Mouse (Mus musculus): Measurements from ENCODE around the gene Cpsf3. TPM values are rescaled to one million over a fixed set of nuclear protein-coding genes. Genes with fewer than 3 reads are reported as not detected.

Gene Cpsf3
- total and polyA plus RNA-seq, 2 experiments = 16.1 to 28.7 TPM

GRCm38 (mm10) chr12:21312201-21312600 is 27.0 kb downstream of the Cpsf3 start:
- WGBS = 96% methylated on average over 5 of the region's 5 CpGs
- peaks cover 25% of the 10 kb centered on the region for H3K36me3 ChIP-seq (ENCODE audit: control insufficient read depth, insufficient read depth, low read length)
- peaks cover 1% of the 10 kb centered on the region; the same call in 1 of the 2 replicates for H3K4me1 ChIP-seq (ENCODE audit: control insufficient read depth, insufficient read depth, low read length)
- no peak for DNase-seq (ENCODE audit: extremely low read depth, low read depth, low spot score)
- H3K27ac ChIP-seq (replicated peaks; ENCODE audit: insufficient read depth, low read depth, low read length) = no peak overlapping the region
- H3K9ac ChIP-seq (ENCODE audit: low read depth, low read length) = no peak overlapping the region
- no peaks in the 10 kb centered on the region for H3K27me3 ChIP-seq (ENCODE audit: control insufficient read depth, insufficient read depth, low read length)
- TF ChIP-seq POLR2A (IDR thresholded peaks at IDR 0.05; ENCODE audit: extremely low read depth, insufficient read depth, low read length) = no peak
- no peak for TF ChIP-seq CTCF (IDR thresholded peaks at IDR 0.05; ENCODE audit: low read depth, low read length)
- no peak overlapping the region for H3K4me3 ChIP-seq (ENCODE audit: insufficient read depth, low read depth, low read length)
- no peaks in the 10 kb centered on the region for H3K79me2 ChIP-seq (ENCODE audit: control insufficient read depth, insufficient read depth, low read length)

GRCm38 (mm10) chr12:21315923-21316868 is 31.0 kb downstream of the Cpsf3 start, which contains the start of gene Iah1:
Iah1 (plus strand) TSS chr12:21316389.
- Histone ChIP-seq H3K4me1 (ENCODE audit: control insufficient read depth, insufficient read depth, low read length) (peaks cover 20% of the 10 kb centered on the region), H3K4me3 (ENCODE audit: insufficient read depth, low read depth, low read length) (peak within 1 kb of the TSS; percentile 65), H3K27ac (replicated peaks; ENCODE audit: insufficient read depth, low read depth, low read length) (peak within 1 kb of the TSS; percentile 69), H3K36me3 (ENCODE audit: control insufficient read depth, insufficient read depth, low read length) (peaks cover 15% of the 10 kb centered on the region), H3K27me3 (ENCODE audit: control insufficient read depth, insufficient read depth, low read length) (no peaks in the 10 kb centered on the region), H3K79me2 (ENCODE audit: control insufficient read depth, insufficient read depth, low read length) (no peaks in the 10 kb centered on the region), H3K9ac (ENCODE audit: low read depth, low read length) (peak within 1 kb of the TSS; percentile 81)
- DNase-seq (ENCODE audit: extremely low read depth, low read depth, low spot score) = peak; percentile 79
- 2% methylated on average over 59 of the region's 59 CpGs for WGBS
- TF ChIP-seq CTCF (IDR thresholded peaks at IDR 0.05; ENCODE audit: low read depth, low read length) (no peak), POLR2A (IDR thresholded peaks at IDR 0.05; ENCODE audit: extremely low read depth, insufficient read depth, low read length) (peak; percentile 89)

- DNase-seq (ENCODE audit: extremely low read depth, low read depth, low spot score) = peak; percentile 90
- Histone ChIP-seq H3K36me3 (ENCODE audit: control insufficient read depth, insufficient read depth, low read length) (peaks cover 13% of the 10 kb centered on the region), H3K4me1 (ENCODE audit: control insufficient read depth, insufficient read depth, low read length) (peaks cover 23% of the 10 kb centered on the region), H3K4me3 (ENCODE audit: insufficient read depth, low read depth, low read length) (peak overlapping the region; percentile 65), H3K27ac (replicated peaks; ENCODE audit: insufficient read depth, low read depth, low read length) (peak overlapping the region; percentile 69), H3K79me2 (ENCODE audit: control insufficient read depth, insufficient read depth, low read length) (no peaks in the 10 kb centered on the region), H3K27me3 (ENCODE audit: control insufficient read depth, insufficient read depth, low read length) (no peaks in the 10 kb centered on the region), H3K9ac (ENCODE audit: low read depth, low read length) (peak overlapping the region; percentile 59)
- 3% methylated on average over 7 of the region's 7 CpGs for WGBS
- TF ChIP-seq CTCF (IDR thresholded peaks at IDR 0.05; ENCODE audit: low read depth, low read length) = no peak
- TF ChIP-seq POLR2A (IDR thresholded peaks at IDR 0.05; ENCODE audit: extremely low read depth, insufficient read depth, low read length) = no peak
These were observed 31.7 kb downstream of the Cpsf3 start for GRCm38 (mm10) chr12:21316869-21317265.

GRCm38 (mm10) chr12:21318143-21318895 is 33.1 kb downstream of the Cpsf3 start:
- DNase-seq (ENCODE audit: extremely low read depth, low read depth, low spot score) = peak; percentile 54
- WGBS = 77% methylated on average over 12 of the region's 12 CpGs

GRCm38 (mm10) chr12:21320317-21320716 is 35.1 kb downstream of the Cpsf3 start:
- Histone ChIP-seq H3K4me3 (ENCODE audit: insufficient read depth, low read depth, low read length) (no peak overlapping the region), H3K9ac (ENCODE audit: low read depth, low read length) (peak overlapping the region; percentile 33; the same call in 1 of the 2 replicates), H3K4me1 (ENCODE audit: control insufficient read depth, insufficient read depth, low read length) (peaks cover 27% of the 10 kb centered on the region), H3K36me3 (ENCODE audit: control insufficient read depth, insufficient read depth, low read length) (peaks cover 18% of the 10 kb centered on the region; the same call in 1 of the 2 replicates), H3K27me3 (ENCODE audit: control insufficient read depth, insufficient read depth, low read length) (no peaks in the 10 kb centered on the region), H3K79me2 (ENCODE audit: control insufficient read depth, insufficient read depth, low read length) (no peaks in the 10 kb centered on the region), H3K27ac (replicated peaks; ENCODE audit: insufficient read depth, low read depth, low read length) (peak overlapping the region; percentile 75)
- DNase-seq (ENCODE audit: extremely low read depth, low read depth, low spot score) = peak; percentile 85
- TF ChIP-seq CTCF (IDR thresholded peaks at IDR 0.05; ENCODE audit: low read depth, low read length) = no peak
- TF ChIP-seq POLR2A (IDR thresholded peaks at IDR 0.05; ENCODE audit: extremely low read depth, insufficient read depth, low read length) = no peak
- WGBS = 43% methylated on average over 4 of the region's 4 CpGs

More at GRCm38 (mm10) chr12:21318143-21318895, 33.1 kb downstream of the Cpsf3 start:
- H3K36me3 ChIP-seq (ENCODE audit: control insufficient read depth, insufficient read depth, low read length) = peaks cover 15% of the 10 kb centered on the region
- H3K4me3 ChIP-seq (ENCODE audit: insufficient read depth, low read depth, low read length) = no peak overlapping the region
- H3K9ac ChIP-seq (ENCODE audit: low read depth, low read length) = no peak overlapping the region
- TF ChIP-seq POLR2A (IDR thresholded peaks at IDR 0.05; ENCODE audit: extremely low read depth, insufficient read depth, low read length) = no peak
- peak; percentile 80 for TF ChIP-seq CTCF (IDR thresholded peaks at IDR 0.05; ENCODE audit: low read depth, low read length)
- no peak overlapping the region for H3K27ac ChIP-seq (replicated peaks; ENCODE audit: insufficient read depth, low read depth, low read length)
- no peaks in the 10 kb centered on the region for H3K79me2 ChIP-seq (ENCODE audit: control insufficient read depth, insufficient read depth, low read length)
- H3K27me3 ChIP-seq (ENCODE audit: control insufficient read depth, insufficient read depth, low read length) = no peaks in the 10 kb centered on the region
- H3K4me1 ChIP-seq (ENCODE audit: control insufficient read depth, insufficient read depth, low read length) = peaks cover 23% of the 10 kb centered on the region

Measured in liver, adult 2 months (tissue).